Mouse (Mus musculus) monocyte, adult 2 months (primary cell): ENCODE measurements around the gene Cdt1.

Source experiments
- DNase-seq, 2 experiments: peaks; one replicate each; pipeline ENCODE4 v3.0.0; 2022; ENCODE audit warnings: low spot score in 2 of 2, low read depth in 1 of 2

The Cdt1 gene

GRCm38 (mm10) chr8:122548891-122549439, 18.9 kb upstream of the Cdt1 start:
- DNase-seq = no peak

GRCm38 (mm10) chr8:122550234-122550994, 17.4 kb upstream of the Cdt1 start:
- no peak for DNase-seq

- DNase-seq = no peak
These were observed 16.9 kb upstream of the Cdt1 start for GRCm38 (mm10) chr8:122550995-122551264.

- peak; percentile 86 to 96 for DNase-seq
These were observed 16.4 kb upstream of the Cdt1 start, which contains the start of gene Piezo1 for GRCm38 (mm10) chr8:122551265-122552051. Piezo1 (minus strand) TSS chr8:122551329.

- DNase-seq = no peak
These were observed 13.0 kb upstream of the Cdt1 start for GRCm38 (mm10) chr8:122554786-122555185.

- DNase-seq = no peak
These were observed 11.5 kb upstream of the Cdt1 start for GRCm38 (mm10) chr8:122556030-122557009.

- DNase-seq = no peak
These were observed 10.4 kb upstream of the Cdt1 start for GRCm38 (mm10) chr8:122557248-122558038.

GRCm38 (mm10) chr8:122558671-122559349, 9.0 kb upstream of the Cdt1 start:
- DNase-seq = no peak

GRCm38 (mm10) chr8:122561199-122561598, 6.6 kb upstream of the Cdt1 start:
- peak in 1 of 2 experiments; percentile 66 for DNase-seq

GRCm38 (mm10) chr8:122564363-122565352, 3.2 kb upstream of the Cdt1 start:
- no peak for DNase-seq

- no peak for DNase-seq
These were observed 1.0 kb upstream of the Cdt1 start for GRCm38 (mm10) chr8:122566766-122567165.

- DNase-seq = no peak
These were observed 292 bp downstream of the Cdt1 start for GRCm38 (mm10) chr8:122568109-122568504.

GRCm38 (mm10) chr8:122568881-122569309, 1.1 kb downstream of the Cdt1 start:
- no peak for DNase-seq

- no peak for DNase-seq
These were observed 1.5 kb downstream of the Cdt1 start for GRCm38 (mm10) chr8:122569329-122569728.

- no peak for DNase-seq
These were observed 2.2 kb downstream of the Cdt1 start for GRCm38 (mm10) chr8:122569996-122570395.

GRCm38 (mm10) chr8:122571153-122571552, 3.3 kb downstream of the Cdt1 start:
- DNase-seq = no peak

- no peak for DNase-seq
These were observed 4.0 kb downstream of the Cdt1 start for GRCm38 (mm10) chr8:122571750-122572267.

- DNase-seq = no peak
These were observed 4.9 kb downstream of the Cdt1 start for GRCm38 (mm10) chr8:122572751-122573150.
